Mouse (Mus musculus) common myeloid progenitor, adult 5-6 weeks (primary cell): ENCODE measurements around the gene 2810408A11Rik. TPM values are rescaled to one million over a fixed set of nuclear protein-coding genes. Genes with fewer than 3 reads are reported as not detected.

ENCODE experiments used
- ATAC-seq: replicated peaks from 2 replicates; pipeline ENCODE4 v1.8.0; 2016; ENCODE audit warnings: low read depth, mild to moderate bottlenecking, moderate TSS enrichment, inconsistent platforms; ENCODE audit not compliant: poor library complexity, severe bottlenecking
- total RNA-seq: library from RNA; stranded (forward); fragments of 200-1000, 187-1606 nt; gene quantifications from 2 replicates; pipeline ENCODE4 v1.2.3, GENCODE M21; 2017

Gene 2810408A11Rik
- total RNA-seq, 1 experiment from 2014 or later, result 5.9 TPM

DNA sequence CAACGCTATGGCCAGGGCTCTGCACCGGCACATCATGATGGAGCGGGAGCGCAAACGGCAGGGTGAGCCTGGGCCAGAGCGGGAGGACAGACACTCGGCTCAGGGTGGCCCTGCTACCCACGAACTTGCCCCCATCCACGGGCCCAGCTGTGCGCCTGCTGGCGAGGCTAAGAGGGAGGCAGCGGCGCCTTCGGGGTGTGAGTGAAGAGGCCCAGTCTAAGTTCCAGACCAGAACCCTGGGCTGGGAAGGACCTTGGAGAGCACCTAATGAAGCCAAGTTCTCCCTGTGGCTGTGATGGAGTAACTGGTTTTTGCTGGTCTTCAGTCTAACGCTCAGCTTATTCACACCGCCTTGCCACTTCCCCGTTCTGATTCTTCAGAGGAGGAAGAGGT is 13.6 kb upstream of the 2810408A11Rik start:
- ATAC-seq, result 0 out of 2 replicates have a peak, but pooled peaks have one; percentile 2

DNA sequence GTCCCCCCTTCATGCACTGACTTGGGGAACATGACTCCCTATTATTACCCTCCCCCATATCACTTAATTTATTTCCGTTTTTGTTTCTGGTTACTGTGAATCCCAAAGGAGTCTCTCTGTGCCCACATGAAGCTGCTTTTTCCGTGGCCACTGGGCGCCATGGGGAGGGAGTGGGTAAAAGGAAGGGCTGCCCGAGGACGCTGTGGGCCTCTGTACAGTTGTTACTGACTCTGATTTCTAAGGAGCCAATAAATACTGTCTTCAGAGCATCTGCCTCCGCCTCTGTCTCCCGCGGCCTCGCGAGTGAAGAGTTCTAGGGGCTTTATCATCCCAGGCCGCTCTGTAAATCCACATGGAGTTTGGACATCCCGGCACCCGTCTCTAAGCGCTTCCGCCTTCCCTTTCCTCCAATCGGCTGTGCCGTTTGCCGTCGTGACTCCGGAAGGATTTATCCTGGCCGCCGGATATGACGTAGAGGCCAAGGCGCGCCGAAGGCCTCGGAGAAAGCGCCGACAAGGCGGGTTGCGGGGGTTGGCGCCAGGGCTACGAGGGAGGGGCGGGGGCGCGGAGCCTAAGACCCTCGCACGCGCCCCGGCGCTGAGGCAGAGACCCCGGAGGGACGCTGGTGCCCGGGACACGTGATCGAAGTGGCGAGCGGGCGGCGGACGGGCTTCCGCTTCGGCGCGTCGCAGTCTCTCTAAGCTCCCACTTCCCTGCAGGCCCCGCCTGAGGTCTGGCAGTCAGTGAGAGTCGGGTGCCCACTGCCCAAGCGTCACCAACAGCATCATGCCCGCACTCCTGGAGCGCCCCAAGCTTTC is 13.0 kb upstream of the 2810408A11Rik start, which contains the start of gene Gps2:
TSS of gene Gps2 (plus strand) at position 335 of the 818 bp plus-strand sequence.
- peak; percentile 83 for ATAC-seq

DNA sequence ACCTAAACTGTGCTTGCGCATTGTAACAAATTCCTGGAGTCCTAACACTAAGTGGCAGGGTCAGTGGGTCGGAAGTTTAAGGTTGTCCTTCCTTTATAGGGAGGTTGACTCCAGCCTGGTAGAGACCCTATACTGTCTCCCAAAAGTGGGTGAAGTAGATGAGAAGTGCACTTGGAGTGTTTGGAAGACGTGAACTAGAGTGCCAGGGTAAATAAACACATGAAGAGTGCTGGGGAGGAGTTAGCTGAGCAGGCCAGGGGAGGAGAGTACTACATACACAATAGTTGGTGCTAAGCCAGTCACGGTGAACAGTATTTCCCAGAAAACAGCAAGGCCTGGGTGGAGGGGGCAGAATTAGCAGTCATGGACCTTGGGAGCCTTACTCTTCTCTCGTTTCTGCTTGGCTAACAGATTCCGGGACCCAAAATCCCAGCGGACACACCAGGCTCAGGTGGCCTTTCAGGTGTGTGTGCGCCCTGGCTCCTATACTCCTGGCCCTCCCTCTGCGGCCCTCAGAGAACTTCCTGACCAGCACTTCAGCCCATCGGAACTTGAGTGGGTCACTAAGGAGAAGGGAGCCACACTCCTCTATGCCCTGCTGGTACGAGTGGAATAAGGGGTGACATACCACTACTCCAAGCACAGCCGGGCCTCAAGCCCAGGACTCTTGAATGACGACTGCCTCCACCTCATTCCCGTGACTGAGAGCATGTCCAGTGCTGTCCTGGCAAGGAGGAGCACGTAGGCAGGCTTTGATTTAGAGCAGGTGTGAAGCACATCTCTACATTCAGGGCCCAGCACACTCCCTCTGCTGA is 12.1 kb upstream of the 2810408A11Rik start:
- no peak for ATAC-seq

GRCm38 (mm10) chr11:69911701-69912100 is 10.9 kb upstream of the 2810408A11Rik start:
- no peak for ATAC-seq

- ATAC-seq, result no peak
These were observed 10.2 kb upstream of the 2810408A11Rik start for GRCm38 (mm10) chr11:69910781-69911560.

- ATAC-seq, result no peak
These were observed 9.4 kb upstream of the 2810408A11Rik start for GRCm38 (mm10) chr11:69910177-69910576.

GRCm38 (mm10) chr11:69909174-69909573 is 8.4 kb upstream of the 2810408A11Rik start:
- ATAC-seq, result no peak

- ATAC-seq, result no peak
These were observed 7.9 kb upstream of the 2810408A11Rik start for GRCm38 (mm10) chr11:69908645-69909044.

DNA sequence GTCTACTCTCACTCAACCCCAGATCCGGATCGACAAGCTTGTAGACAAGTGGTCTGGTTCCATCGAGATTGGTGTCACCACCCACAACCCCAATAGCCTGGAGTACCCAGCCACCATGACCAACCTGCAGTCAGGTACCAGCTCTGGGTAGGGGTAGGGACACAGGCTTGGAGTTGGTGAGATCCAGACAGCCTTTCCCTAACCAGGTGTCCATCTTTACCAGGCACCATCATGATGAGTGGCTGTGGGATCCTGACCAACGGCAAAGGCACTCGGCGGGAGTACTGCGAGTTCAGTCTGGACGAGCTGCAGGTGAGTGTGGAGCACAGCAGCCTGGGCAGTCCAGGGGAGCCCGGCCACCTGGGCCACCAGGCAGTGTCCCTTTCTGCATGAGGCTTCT is 3.5 kb upstream of the 2810408A11Rik start:
- no peak for ATAC-seq

DNA sequence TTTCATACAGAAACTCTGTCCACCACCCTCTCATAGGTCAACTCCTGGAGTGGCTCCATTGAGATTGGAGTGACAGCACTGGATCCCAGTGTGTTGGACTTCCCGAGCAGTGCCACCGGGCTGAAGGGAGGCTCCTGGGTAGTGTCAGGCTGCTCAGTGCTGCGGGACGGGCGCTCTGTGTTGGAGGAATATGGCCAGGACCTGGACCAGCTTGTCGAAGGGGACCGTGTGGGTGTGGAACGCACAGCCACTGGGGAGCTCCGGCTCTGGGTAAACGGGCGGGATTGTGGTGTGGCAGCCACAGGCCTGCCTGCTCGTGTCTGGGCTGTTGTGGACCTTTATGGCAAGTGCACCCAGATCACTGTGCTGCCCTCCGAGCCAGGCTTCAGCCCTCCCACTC is 2.2 kb upstream of the 2810408A11Rik start:
- no peak for ATAC-seq

DNA sequence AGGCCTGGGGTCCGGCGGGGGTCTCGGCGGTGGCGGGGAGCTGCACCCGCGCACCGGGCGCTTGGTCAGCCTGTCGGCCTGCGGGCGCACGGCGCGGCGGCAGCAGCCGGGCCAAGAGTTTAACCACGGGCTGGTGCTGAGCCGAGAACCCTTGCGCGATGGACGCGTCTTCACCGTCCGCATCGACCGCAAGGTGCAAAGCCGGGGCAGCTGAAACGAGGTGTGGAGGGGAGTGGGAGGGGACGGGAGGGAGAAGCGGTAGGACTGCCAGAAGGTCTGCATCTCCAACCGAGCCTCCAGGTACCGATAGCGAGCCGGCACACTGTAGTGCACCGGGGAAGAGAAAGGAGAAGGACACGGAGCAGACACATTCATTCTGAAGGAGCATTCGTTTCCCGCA is 1.2 kb upstream of the 2810408A11Rik start:
- no peak for ATAC-seq

- peak; percentile 85 for ATAC-seq
These were observed 639 bp upstream of the 2810408A11Rik start for GRCm38 (mm10) chr11:69901406-69901846.

DNA sequence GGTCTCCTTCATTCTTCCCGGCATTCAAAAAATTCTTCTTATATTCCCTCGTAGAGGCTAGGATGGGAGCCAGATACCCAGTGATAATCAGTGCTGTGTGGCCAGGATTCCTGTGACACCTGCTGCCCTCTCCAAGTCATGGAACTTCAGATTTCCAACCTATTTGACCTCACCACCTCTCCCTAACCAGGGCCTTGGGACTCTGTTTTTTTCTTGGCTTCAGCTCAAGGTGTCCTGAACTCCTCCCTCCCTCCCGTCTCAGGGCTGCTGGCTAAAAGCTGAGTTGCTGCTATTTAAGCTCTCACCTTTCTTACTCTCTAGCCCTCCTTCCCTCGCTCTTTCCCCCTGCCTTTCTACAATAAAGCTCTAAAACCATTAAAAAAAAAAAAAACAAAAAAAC is 917 bp downstream of the 2810408A11Rik start:
- ATAC-seq, result no peak

DNA sequence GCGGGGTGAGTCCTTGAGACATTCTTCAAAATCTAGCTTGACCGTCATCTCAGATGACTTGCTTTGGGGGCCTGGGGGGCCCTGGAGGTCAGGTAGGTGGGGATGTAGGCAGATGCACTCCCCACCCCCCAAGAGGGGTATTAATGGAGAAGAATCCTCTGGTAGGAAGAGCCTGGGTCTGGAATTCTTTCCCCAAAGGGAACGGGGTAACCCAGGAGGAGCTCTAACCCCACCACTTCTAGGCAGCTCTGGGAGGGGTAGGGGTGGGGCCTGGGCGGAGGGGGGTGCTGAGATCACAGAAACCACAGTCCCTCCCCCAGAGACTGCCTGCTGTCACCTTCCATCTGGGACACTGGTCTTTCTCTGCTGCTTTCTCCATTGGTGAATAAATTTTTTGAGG is 5.5 kb downstream of the 2810408A11Rik start, which contains the start of gene Acap1:
TSS of gene Acap1 (minus strand) at position 249 of the 400 bp plus-strand sequence.
- peak; percentile 68 for ATAC-seq

- ATAC-seq, result peak; percentile 84
These were observed 6.1 kb downstream of the 2810408A11Rik start for GRCm38 (mm10) chr11:69894671-69895070.

GRCm38 (mm10) chr11:69891482-69891881 is 9.3 kb downstream of the 2810408A11Rik start:
- no peak for ATAC-seq

DNA sequence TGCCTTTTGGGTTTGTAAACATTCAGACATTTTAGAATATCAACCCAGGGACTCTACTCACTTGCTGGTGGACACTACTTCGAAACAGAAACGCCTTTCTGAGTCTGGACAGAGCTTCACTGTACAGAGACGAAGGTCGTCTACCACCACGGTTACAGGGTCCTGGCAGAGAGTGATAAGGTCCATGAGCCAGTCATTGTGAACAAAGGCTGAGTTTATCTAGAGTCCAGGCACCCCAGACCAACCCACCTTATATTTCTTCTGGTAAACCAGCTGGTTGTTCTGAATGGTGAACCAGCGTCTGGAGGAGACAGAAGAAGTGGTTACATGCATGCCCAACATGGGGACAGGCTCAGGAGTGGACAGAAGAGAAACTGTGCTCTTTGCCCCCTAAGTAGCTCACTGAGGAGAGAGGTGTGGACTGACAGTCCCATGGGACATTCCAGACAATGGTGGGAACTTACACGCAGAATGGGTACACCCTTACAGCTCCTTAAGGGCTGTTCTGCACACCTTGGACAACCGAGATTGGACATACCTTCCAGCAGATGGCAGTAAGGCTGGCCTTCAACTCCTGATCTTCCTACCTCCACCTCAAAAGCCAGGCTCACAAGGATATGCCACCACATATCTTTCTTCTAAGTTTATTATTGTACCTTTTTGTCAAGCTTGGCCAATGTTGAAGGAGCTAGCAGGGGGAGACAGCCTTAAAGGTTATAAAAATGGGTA is 13.7 kb downstream of the 2810408A11Rik start:
- no peak; the same call in 1 of the 2 replicates for ATAC-seq

- ATAC-seq, result no peak
These were observed 16.1 kb downstream of the 2810408A11Rik start for GRCm38 (mm10) chr11:69884663-69885062.

DNA sequence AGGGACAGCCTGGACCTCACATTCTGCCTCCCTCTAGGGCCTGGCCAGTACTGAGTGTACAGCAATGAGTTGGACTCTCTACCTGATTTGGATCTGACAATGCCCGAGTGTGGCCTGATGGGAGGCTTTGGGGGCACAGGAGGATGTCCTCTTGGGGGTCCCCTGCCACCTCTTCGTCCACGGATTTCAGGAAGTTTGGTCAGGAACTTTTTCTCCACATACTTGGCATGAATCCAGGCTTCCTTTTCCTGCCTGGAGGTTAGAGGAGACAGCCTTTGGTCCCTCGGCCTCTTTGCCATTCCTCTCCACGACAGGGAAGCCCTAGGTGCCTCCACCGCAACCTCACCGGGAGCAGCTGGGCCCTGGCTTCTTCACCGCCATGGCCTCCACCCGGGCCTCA is 16.5 kb downstream of the 2810408A11Rik start:
- no peak for ATAC-seq
